Mouse (Mus musculus): ENCODE data around the gene Poldip2.

GRCm38 (mm10) chr11:78499004-78499403 lies 13.0 kb upstream of the Poldip2 start, which contains the start of gene Vtn:
- TF ChIP-seq POLR2A (IDR thresholded peaks at IDR 0.05; ENCODE audit: insufficient read depth, low read length) (no peak), CTCF (IDR thresholded peaks at IDR 0.05; ENCODE audit: low read depth, low read length) (no peak), EP300 (IDR thresholded peaks at IDR 0.05; ENCODE audit: insufficient read depth, low read depth, low read length) (no peak)

Data from ES-Bruce4 (cell line).